Mouse (Mus musculus) forebrain, embryonic 14.5 days (tissue): ENCODE measurements around the gene Psmb9. TPM values are rescaled to one million over a fixed set of nuclear protein-coding genes. Genes with fewer than 3 reads are reported as not detected.

Source experiments
- ATAC-seq: fragments of 200-750 bp; cut with Nextera tagmentation; 2 replicates; pipeline ENCODE4 v1.8.0; 2017; ENCODE audit warnings: mild to moderate bottlenecking, moderate library complexity
- DNase-seq: peaks from one replicate; pipeline ENCODE4 v3.0.0-alpha.2; 2015; ENCODE audit warnings: low spot score
- H3K27ac ChIP-seq: fragments of 300-500 bp; sonication (generic); 2 replicates; pipeline ENCODE4 v1.5.1; 2014; ENCODE audit warnings: low read depth, mild to moderate bottlenecking, control low read depth, low read length, moderate library complexity
- H3K27me3 ChIP-seq: fragments of 300-500 bp; sonication (generic); replicated peaks from 2 replicates; pipeline ENCODE4 v1.6.1; 2014; ENCODE audit warnings: low read length, control low read depth, mixed read lengths; ENCODE audit not compliant: control insufficient read depth, insufficient read depth
- H3K36me3 ChIP-seq: fragments of 300-500 bp; sonication (generic); 2 replicates; pipeline ENCODE4 v1.6.1; 2014; ENCODE audit warnings: low read length, control low read depth; ENCODE audit not compliant: control insufficient read depth, insufficient read depth
- H3K4me1 ChIP-seq: fragments of 300-500 bp; sonication (generic); 2 replicates; pipeline ENCODE4 v1.6.1; 2014; ENCODE audit warnings: antibody characterized with exemption, low read length, control low read depth; ENCODE audit not compliant: control insufficient read depth, insufficient read depth
- H3K4me2 ChIP-seq: fragments of 300-500 bp; sonication (generic); 2 replicates; pipeline ENCODE4 v1.6.1; 2014; ENCODE audit warnings: mild to moderate bottlenecking, control low read depth, low read length
- H3K4me3 ChIP-seq: fragments of 300-500 bp; sonication (generic); 2 replicates; pipeline ENCODE4 v1.5.1; 2014; ENCODE audit warnings: low read depth, low read length, control low read depth
- H3K9ac ChIP-seq: fragments of 300-500 bp; sonication (generic); 2 replicates; pipeline ENCODE4 v1.6.1; 2014; ENCODE audit warnings: mild to moderate bottlenecking, low read length, control low read depth, moderate library complexity
- H3K9me3 ChIP-seq: fragments of 300-500 bp; sonication (generic); replicated peaks from 2 replicates; pipeline ENCODE4 v1.6.1; 2016; ENCODE audit warnings: low read length, control low read depth, mixed read lengths; ENCODE audit not compliant: control insufficient read depth
- WGBS: fragments of 180-500 bp; shearing (Covaris S2); extraction: QIAGEN DNeasy Blood & Tissue Kit; methylation state at CpG from one replicate; pipeline ENCODE4 v1.1.7; 2014; 5-methylcytosine and 5-hydroxymethylcytosine counted together
- polyA plus RNA-seq: library from polyadenylated mRNA; unstranded; fragments of >200 nt; fragmentation: Nextera tagmentation; extraction: Ambion mirVana; gene quantifications from 2 replicates; pipeline ENCODE4 v1.2.1, GENCODE M21; 2014

Gene Psmb9
- polyA plus RNA-seq, 1 experiment from 2014 or later, result 0.58 TPM

DNA sequence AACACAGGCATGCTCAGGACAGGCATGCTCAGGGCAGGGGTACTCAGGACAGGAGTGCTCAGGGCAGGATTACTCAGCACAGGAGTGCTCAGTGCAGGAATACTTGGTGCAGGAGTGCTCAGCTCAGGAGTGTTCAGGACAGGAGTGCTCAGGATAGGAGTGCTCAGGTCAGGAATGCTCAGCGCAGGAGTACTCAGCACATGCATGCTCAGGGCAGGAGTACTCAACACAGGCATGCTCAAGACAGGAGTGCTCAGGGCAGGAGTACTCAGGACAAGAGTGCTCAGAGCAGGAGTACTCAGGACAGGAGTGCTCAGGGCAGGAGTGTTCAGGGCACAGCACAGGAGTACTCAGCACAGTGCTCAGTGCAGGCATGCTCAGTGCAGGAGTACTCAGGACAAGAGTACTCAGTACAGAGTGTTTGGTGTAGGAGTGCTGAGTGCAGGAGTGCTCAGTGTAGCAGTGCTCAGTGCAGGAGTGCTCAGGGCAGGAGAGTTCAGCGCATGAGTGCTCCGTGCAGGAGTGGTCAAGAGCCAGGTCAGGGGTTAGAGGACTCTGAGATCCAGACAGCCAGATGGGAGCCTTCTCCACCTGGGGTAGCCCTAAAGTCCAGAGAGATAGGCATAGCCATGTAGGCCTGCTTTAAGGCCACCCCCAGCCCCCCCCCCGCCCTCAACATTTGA, 15.3 kb upstream of the Psmb9 start:
- Histone ChIP-seq H3K9me3 (no peaks in the 10 kb centered on the region), H3K4me1 (no peaks in the 10 kb centered on the region), H3K27ac (no peak overlapping the region), H3K4me3 (no peak overlapping the region), H3K36me3 (no peaks in the 10 kb centered on the region), H3K27me3 (peaks cover 32% of the 10 kb centered on the region), H3K9ac (no peak overlapping the region), H3K4me2 (no peak overlapping the region)
- WGBS, result 90% methylated on average over 4 of the region's 4 CpGs
- no peak for DNase-seq
- ATAC-seq, result no peak

GRCm38 (mm10) chr17:34201506-34202055, 14.0 kb upstream of the Psmb9 start:
- no peak overlapping the region for H3K9ac ChIP-seq
- no peak overlapping the region for H3K4me3 ChIP-seq
- H3K4me1 ChIP-seq, result no peaks in the 10 kb centered on the region
- DNase-seq (no peak), ATAC-seq (no peak)
- H3K27ac ChIP-seq, result no peak overlapping the region
- no peak overlapping the region for H3K4me2 ChIP-seq
- H3K36me3 ChIP-seq, result no peaks in the 10 kb centered on the region
- H3K27me3 ChIP-seq, result peaks cover 40% of the 10 kb centered on the region
- H3K9me3 ChIP-seq, result no peaks in the 10 kb centered on the region
- WGBS, result 76% methylated on average over 7 of the region's 7 CpGs

DNA sequence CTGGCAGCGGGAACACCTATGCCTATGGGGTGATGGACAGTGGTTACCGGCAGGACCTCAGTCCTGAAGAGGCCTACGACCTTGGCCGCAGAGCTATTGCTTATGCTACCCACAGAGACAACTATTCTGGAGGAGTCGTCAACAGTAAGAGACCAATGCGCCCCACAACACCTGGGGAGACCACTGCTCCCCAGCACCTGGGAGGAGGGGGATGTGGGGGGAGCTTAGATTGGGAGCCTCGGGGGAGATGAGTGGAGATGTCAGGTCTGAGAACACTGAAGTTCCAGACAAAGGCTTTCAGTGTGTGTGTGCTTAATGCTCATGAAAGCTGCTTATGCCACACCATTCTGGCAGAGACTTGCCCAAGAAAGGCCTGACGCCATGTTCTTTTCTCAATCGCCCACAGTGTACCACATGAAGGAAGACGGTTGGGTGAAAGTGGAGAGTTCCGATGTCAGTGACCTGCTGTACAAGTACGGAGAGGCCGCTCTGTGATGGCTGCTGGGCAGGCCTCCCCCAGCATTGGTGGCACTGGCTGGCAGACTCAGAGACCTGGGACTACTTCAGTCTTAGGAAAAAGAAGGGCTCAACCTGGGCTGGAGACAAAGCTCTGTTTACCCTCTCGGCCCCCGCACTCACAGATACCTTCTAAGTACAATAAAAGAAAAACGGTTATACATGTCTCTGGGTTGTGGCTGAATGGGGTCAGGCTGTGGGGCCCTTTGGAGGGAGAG, 13.4 kb upstream of the Psmb9 start:
- Histone ChIP-seq H3K27ac (no peak overlapping the region), H3K4me2 (no peak overlapping the region), H3K36me3 (no peaks in the 10 kb centered on the region), H3K9me3 (no peaks in the 10 kb centered on the region), H3K4me3 (no peak overlapping the region), H3K27me3 (peaks cover 42% of the 10 kb centered on the region), H3K9ac (no peak overlapping the region), H3K4me1 (no peaks in the 10 kb centered on the region)
- ATAC-seq, result no peak
- no peak for DNase-seq
- WGBS, result 86% methylated on average over 16 of the region's 16 CpGs

- H3K4me2 ChIP-seq, result no peak overlapping the region
- no peaks in the 10 kb centered on the region for H3K36me3 ChIP-seq
- no peak overlapping the region for H3K4me3 ChIP-seq
- no peak overlapping the region for H3K9ac ChIP-seq
- no peaks in the 10 kb centered on the region for H3K9me3 ChIP-seq
- H3K4me1 ChIP-seq, result no peaks in the 10 kb centered on the region
- WGBS, result 86% methylated on average over 10 of the region's 10 CpGs
- ATAC-seq (no peak), DNase-seq (no peak)
- no peak overlapping the region for H3K27ac ChIP-seq
- peaks cover 37% of the 10 kb centered on the region for H3K27me3 ChIP-seq
Observed at GRCm38 (mm10) chr17:34200047-34200446, 12.5 kb upstream of the Psmb9 start.

- H3K9ac ChIP-seq, result no peak overlapping the region
- WGBS, result 61% methylated on average over 12 of the region's 12 CpGs
- no peak for ATAC-seq
- H3K4me1 ChIP-seq, result no peaks in the 10 kb centered on the region
- no peaks in the 10 kb centered on the region for H3K36me3 ChIP-seq
- H3K4me2 ChIP-seq, result no peak overlapping the region
- H3K27ac ChIP-seq, result no peak overlapping the region
- DNase-seq, result no peak
- H3K27me3 ChIP-seq, result peaks cover 39% of the 10 kb centered on the region
- H3K4me3 ChIP-seq, result no peak overlapping the region
- no peaks in the 10 kb centered on the region for H3K9me3 ChIP-seq
Observed at GRCm38 (mm10) chr17:34199050-34199619, 11.6 kb upstream of the Psmb9 start.

GRCm38 (mm10) chr17:34198521-34198912, 11.0 kb upstream of the Psmb9 start:
- no peaks in the 10 kb centered on the region for H3K9me3 ChIP-seq
- ATAC-seq, result no peak
- H3K36me3 ChIP-seq, result no peaks in the 10 kb centered on the region
- 7% methylated on average over 11 of the region's 11 CpGs for WGBS
- DNase-seq, result no peak
- H3K27ac ChIP-seq, result no peak overlapping the region
- peak overlapping the region; percentile 52 for H3K4me2 ChIP-seq
- H3K9ac ChIP-seq, result no peak overlapping the region
- H3K27me3 ChIP-seq, result peaks cover 44% of the 10 kb centered on the region
- no peaks in the 10 kb centered on the region for H3K4me1 ChIP-seq
- peak overlapping the region; percentile 21; the same call in 1 of the 2 replicates for H3K4me3 ChIP-seq

GRCm38 (mm10) chr17:34197904-34198520, 10.4 kb upstream of the Psmb9 start:
- Histone ChIP-seq H3K27me3 (peaks cover 46% of the 10 kb centered on the region), H3K9me3 (no peaks in the 10 kb centered on the region), H3K9ac (peak overlapping the region; percentile 10; the same call in 1 of the 2 replicates), H3K36me3 (no peaks in the 10 kb centered on the region), H3K4me2 (peak overlapping the region; percentile 52), H3K4me3 (peak overlapping the region; percentile 27), H3K27ac (no peak overlapping the region), H3K4me1 (no peaks in the 10 kb centered on the region)
- DNase-seq, result no peak
- 1% methylated on average over 32 of the region's 32 CpGs for WGBS
- peak; percentile 42; the same call in 1 of the 2 replicates for ATAC-seq

- peaks cover 53% of the 10 kb centered on the region for H3K27me3 ChIP-seq
- no peaks in the 10 kb centered on the region for H3K9me3 ChIP-seq
- no peak within 1 kb of the TSS for H3K27ac ChIP-seq
- DNase-seq, result peak; percentile 91
- 4% methylated on average over 40 of the region's 41 CpGs for whole genome bisulfite sequencing
- no peaks in the 10 kb centered on the region for H3K36me3 ChIP-seq
- peak within 1 kb of the TSS; percentile 52 for H3K4me2 ChIP-seq
- H3K4me3 ChIP-seq, result peak within 1 kb of the TSS; percentile 27
- peak; percentile 90 for ATAC-seq
- no peaks in the 10 kb centered on the region for H3K4me1 ChIP-seq
- peak within 1 kb of the TSS; percentile 10; the same call in 1 of the 2 replicates for H3K9ac ChIP-seq
Observed at GRCm38 (mm10) chr17:34196941-34197894, 9.7 kb upstream of the Psmb9 start, which contains the start of gene Psmb8. Gene Psmb8 (plus strand): TSS chr17:34197721.
